Mouse (Mus musculus): ENCODE data around the gene Trem1. TPM values are rescaled to one million over a fixed set of nuclear protein-coding genes. Genes with fewer than 3 reads are reported as not detected.

The Trem1 gene
- polyA plus RNA-seq, 1 experiment: not detected

- Histone ChIP-seq H3ac (ENCODE audit: control insufficient read depth, insufficient read length, low read depth) (no peak within 1 kb of the TSS), H3K4me3 (ENCODE audit: insufficient read depth, poor library complexity, severe bottlenecking) (no peak within 1 kb of the TSS), H3K36me3 (ENCODE audit: control insufficient read depth, insufficient read depth) (no peaks in the 10 kb centered on the region), H3K79me3 (ENCODE audit: low read depth) (no peaks in the 10 kb centered on the region), H3K27me3 (ENCODE audit: control insufficient read depth, insufficient read depth, insufficient read length) (no peaks in the 10 kb centered on the region), H3K79me2 (ENCODE audit: control insufficient read depth, insufficient read depth) (no peaks in the 10 kb centered on the region)
- TF ChIP-seq MYOD1 (IDR thresholded peaks at IDR 0.05; ENCODE audit: control insufficient read depth, insufficient read length, low read depth): no peak
- no peak for TF ChIP-seq CTCF (IDR thresholded peaks at IDR 0.05; ENCODE audit: control insufficient read depth, insufficient read depth, insufficient read length)
- TF ChIP-seq MAX (IDR thresholded peaks at IDR 0.05): no peak
- no peak for TF ChIP-seq USF1 (IDR thresholded peaks at IDR 0.05; ENCODE audit: low read depth)
- no peak for TF ChIP-seq CEBPB (IDR thresholded peaks at IDR 0.05; ENCODE audit: low read depth)
- no peak for TF ChIP-seq MYOG (IDR thresholded peaks at IDR 0.05; ENCODE audit: control insufficient read depth, extremely low read depth, insufficient read length)
- TF ChIP-seq FOSL1 (IDR thresholded peaks at IDR 0.05; ENCODE audit: insufficient read depth, low read length, poor library complexity, severe bottlenecking): no peak
Observed at GRCm38 (mm10) chr17:48263741-48264362, 31.3 kb downstream of the Trem1 start, which contains the start of gene Treml4. Gene Treml4, plus strand, starts transcription at chr17:48264295.

GRCm38 (mm10) chr17:48264662-48265061 lies 32.1 kb downstream of the Trem1 start:
- no peaks in the 10 kb centered on the region for H3K79me2 ChIP-seq (ENCODE audit: control insufficient read depth, insufficient read depth)
- no peak overlapping the region for H3K4me3 ChIP-seq (ENCODE audit: insufficient read depth, poor library complexity, severe bottlenecking)
- TF ChIP-seq FOSL1 (IDR thresholded peaks at IDR 0.05; ENCODE audit: insufficient read depth, low read length, poor library complexity, severe bottlenecking): no peak
- no peak for TF ChIP-seq MYOG (IDR thresholded peaks at IDR 0.05; ENCODE audit: control insufficient read depth, extremely low read depth, insufficient read length)
- no peak for TF ChIP-seq CTCF (IDR thresholded peaks at IDR 0.05; ENCODE audit: control insufficient read depth, insufficient read depth, insufficient read length)
- no peak for TF ChIP-seq USF1 (IDR thresholded peaks at IDR 0.05; ENCODE audit: low read depth)
- no peak for TF ChIP-seq MAX (IDR thresholded peaks at IDR 0.05)
- TF ChIP-seq CEBPB (IDR thresholded peaks at IDR 0.05; ENCODE audit: low read depth): no peak
- no peak for TF ChIP-seq MYOD1 (IDR thresholded peaks at IDR 0.05; ENCODE audit: control insufficient read depth, insufficient read length, low read depth)
- no peaks in the 10 kb centered on the region for H3K36me3 ChIP-seq (ENCODE audit: control insufficient read depth, insufficient read depth)
- H3K27me3 ChIP-seq (ENCODE audit: control insufficient read depth, insufficient read depth, insufficient read length): no peaks in the 10 kb centered on the region
- H3ac ChIP-seq (ENCODE audit: control insufficient read depth, insufficient read length, low read depth): no peak overlapping the region
- no peaks in the 10 kb centered on the region for H3K79me3 ChIP-seq (ENCODE audit: low read depth)

- Histone ChIP-seq H3ac (ENCODE audit: control insufficient read depth, insufficient read length, low read depth) (no peak overlapping the region), H3K27me3 (ENCODE audit: control insufficient read depth, insufficient read depth, insufficient read length) (no peaks in the 10 kb centered on the region), H3K79me3 (ENCODE audit: low read depth) (no peaks in the 10 kb centered on the region), H3K79me2 (ENCODE audit: control insufficient read depth, insufficient read depth) (no peaks in the 10 kb centered on the region), H3K36me3 (ENCODE audit: control insufficient read depth, insufficient read depth) (no peaks in the 10 kb centered on the region), H3K4me3 (ENCODE audit: insufficient read depth, poor library complexity, severe bottlenecking) (no peak overlapping the region)
- TF ChIP-seq FOSL1 (IDR thresholded peaks at IDR 0.05; ENCODE audit: insufficient read depth, low read length, poor library complexity, severe bottlenecking) (no peak), CTCF (IDR thresholded peaks at IDR 0.05; ENCODE audit: control insufficient read depth, insufficient read depth, insufficient read length) (no peak), CEBPB (IDR thresholded peaks at IDR 0.05; ENCODE audit: low read depth) (no peak), MAX (IDR thresholded peaks at IDR 0.05) (no peak), MYOD1 (IDR thresholded peaks at IDR 0.05; ENCODE audit: control insufficient read depth, insufficient read length, low read depth) (no peak), MYOG (IDR thresholded peaks at IDR 0.05; ENCODE audit: control insufficient read depth, extremely low read depth, insufficient read length) (no peak), USF1 (IDR thresholded peaks at IDR 0.05; ENCODE audit: low read depth) (no peak)
Observed at GRCm38 (mm10) chr17:48266138-48266537, 33.6 kb downstream of the Trem1 start.

- H3K4me3 ChIP-seq (ENCODE audit: insufficient read depth, poor library complexity, severe bottlenecking): no peak overlapping the region
- no peak overlapping the region for H3ac ChIP-seq (ENCODE audit: control insufficient read depth, insufficient read length, low read depth)
- no peaks in the 10 kb centered on the region for H3K79me3 ChIP-seq (ENCODE audit: low read depth)
- H3K27me3 ChIP-seq (ENCODE audit: control insufficient read depth, insufficient read depth, insufficient read length): no peaks in the 10 kb centered on the region
- TF ChIP-seq CEBPB (IDR thresholded peaks at IDR 0.05; ENCODE audit: low read depth) (no peak), MYOD1 (IDR thresholded peaks at IDR 0.05; ENCODE audit: control insufficient read depth, insufficient read length, low read depth) (no peak), MYOG (IDR thresholded peaks at IDR 0.05; ENCODE audit: control insufficient read depth, extremely low read depth, insufficient read length) (no peak), USF1 (IDR thresholded peaks at IDR 0.05; ENCODE audit: low read depth) (no peak), FOSL1 (IDR thresholded peaks at IDR 0.05; ENCODE audit: insufficient read depth, low read length, poor library complexity, severe bottlenecking) (no peak), CTCF (IDR thresholded peaks at IDR 0.05; ENCODE audit: control insufficient read depth, insufficient read depth, insufficient read length) (no peak), MAX (IDR thresholded peaks at IDR 0.05) (no peak)
- H3K36me3 ChIP-seq (ENCODE audit: control insufficient read depth, insufficient read depth): no peaks in the 10 kb centered on the region
- H3K79me2 ChIP-seq (ENCODE audit: control insufficient read depth, insufficient read depth): no peaks in the 10 kb centered on the region
Observed at GRCm38 (mm10) chr17:48266610-48267304, 34.2 kb downstream of the Trem1 start.

- Histone ChIP-seq H3K36me3 (ENCODE audit: control insufficient read depth, insufficient read depth) (no peaks in the 10 kb centered on the region), H3K27me3 (ENCODE audit: control insufficient read depth, insufficient read depth, insufficient read length) (no peaks in the 10 kb centered on the region), H3K4me3 (ENCODE audit: insufficient read depth, poor library complexity, severe bottlenecking) (no peak overlapping the region), H3ac (ENCODE audit: control insufficient read depth, insufficient read length, low read depth) (no peak overlapping the region), H3K79me2 (ENCODE audit: control insufficient read depth, insufficient read depth) (no peaks in the 10 kb centered on the region), H3K79me3 (ENCODE audit: low read depth) (no peaks in the 10 kb centered on the region)
- TF ChIP-seq CTCF (IDR thresholded peaks at IDR 0.05; ENCODE audit: control insufficient read depth, insufficient read depth, insufficient read length) (no peak), USF1 (IDR thresholded peaks at IDR 0.05; ENCODE audit: low read depth) (no peak), MAX (IDR thresholded peaks at IDR 0.05) (no peak), MYOG (IDR thresholded peaks at IDR 0.05; ENCODE audit: control insufficient read depth, extremely low read depth, insufficient read length) (no peak), CEBPB (IDR thresholded peaks at IDR 0.05; ENCODE audit: low read depth) (no peak), MYOD1 (IDR thresholded peaks at IDR 0.05; ENCODE audit: control insufficient read depth, insufficient read length, low read depth) (no peak), FOSL1 (IDR thresholded peaks at IDR 0.05; ENCODE audit: insufficient read depth, low read length, poor library complexity, severe bottlenecking) (no peak)
Observed at GRCm38 (mm10) chr17:48267591-48267990, 35.0 kb downstream of the Trem1 start.
